Mouse (Mus musculus) adrenal gland, postnatal 10 days (tissue): ENCODE measurements at regions not wholly inside any gene's neighbourhood (a gene's known extent, or its start where the extent isn't known, plus 50 kb on each side); places are given as distances from the start of the nearest gene placed in this dataset.
A peak's percentile ranks its signal among the peaks of the same experiment; 100 is the strongest.
"Not testable (repeated sequence)": the region's sequence is repeated elsewhere in the genome, so short reads cannot be mapped to it uniquely, and the experiment has no call there.

Experiments
- DNase-seq: peaks from one replicate; pipeline ENCODE4 v3.0.0; 2021; ENCODE audit warnings: mixed read lengths

- DNase-seq = no peak
These were observed 1263.3 kb upstream of the Klhl29 start for GRCm38 (mm10) chr12:6638761-6639281.

- DNase-seq = no peak
These were observed 1262.4 kb upstream of the Klhl29 start for GRCm38 (mm10) chr12:6637771-6638305.

DNA sequence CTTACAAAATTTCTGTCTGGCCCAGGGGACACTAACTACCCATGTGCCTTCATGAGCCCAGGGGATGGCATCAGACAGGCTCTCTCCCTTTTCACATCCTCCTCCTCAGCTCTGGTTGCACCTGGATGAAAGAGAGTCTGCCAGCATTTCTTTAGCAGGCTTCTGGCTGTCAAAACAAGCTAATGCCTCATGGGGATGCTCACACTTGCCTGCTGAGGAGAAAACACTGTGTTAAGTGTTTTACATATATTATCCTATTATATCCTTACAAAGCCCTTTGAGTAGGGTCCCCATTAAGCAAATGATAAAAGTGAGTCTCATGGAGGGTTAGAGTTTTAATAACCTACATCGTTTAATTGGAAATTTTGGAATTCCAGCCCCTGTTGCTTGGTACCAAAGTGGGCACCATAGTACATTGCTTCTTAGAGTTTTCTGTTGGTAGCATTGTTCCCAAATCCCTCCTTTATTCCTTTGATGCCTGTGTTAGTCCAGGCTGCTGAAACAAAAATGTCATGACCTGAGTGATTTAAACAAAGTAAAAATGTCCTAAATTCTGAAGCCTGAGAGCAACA lies 1247.2 kb upstream of the Klhl29 start:
- no peak for DNase-seq

GRCm38 (mm10) chr12:6601111-6601510 lies 1225.6 kb upstream of the Klhl29 start:
- DNase-seq = peak; percentile 78

DNA sequence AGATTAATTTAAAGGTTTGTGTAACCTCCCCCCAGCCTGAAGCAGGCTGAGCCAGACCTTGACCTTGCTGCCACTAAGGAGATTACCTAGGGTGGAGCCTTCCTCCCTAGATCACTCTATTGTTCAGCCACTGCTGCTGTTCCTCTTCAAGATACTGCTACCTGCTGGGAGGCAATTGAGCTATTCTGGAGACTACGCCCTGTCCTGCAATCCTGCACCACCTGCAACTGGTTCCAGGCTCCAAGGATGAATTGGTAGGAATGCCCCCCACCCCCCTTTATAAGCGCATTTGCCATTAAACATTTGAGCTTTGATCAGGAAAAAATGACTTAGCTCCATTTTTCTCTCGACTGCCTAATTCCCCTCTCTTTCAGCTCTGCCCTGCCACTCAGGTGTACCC lies 1220.0 kb upstream of the Klhl29 start:
- DNase-seq = not testable (repeated sequence)

DNA sequence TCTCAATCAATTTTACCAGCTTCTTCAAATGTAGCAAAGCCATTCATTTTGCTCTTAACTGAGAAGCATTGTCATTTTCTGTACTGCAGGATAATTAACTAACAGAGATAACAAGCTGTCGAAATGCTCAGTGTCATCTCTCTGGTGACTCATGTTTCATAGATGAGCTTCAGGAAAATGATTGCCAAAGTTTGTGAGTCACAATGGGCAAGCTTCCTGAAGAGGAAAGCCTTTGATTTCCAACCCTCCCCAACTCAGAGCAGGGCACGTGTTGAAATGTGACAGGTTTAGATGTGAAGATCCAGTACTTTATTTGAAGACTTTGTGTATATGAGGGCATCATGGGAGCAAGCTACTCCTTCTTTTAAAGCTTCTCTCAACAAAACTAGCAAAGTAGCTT lies 1214.7 kb upstream of the Klhl29 start:
- DNase-seq = peak; percentile 37

GRCm38 (mm10) chr12:6588031-6588701 lies 1212.7 kb upstream of the Klhl29 start:
- peak; percentile 33 for DNase-seq

GRCm38 (mm10) chr12:6580195-6580594 lies 1204.7 kb upstream of the Klhl29 start:
- no peak for DNase-seq

GRCm38 (mm10) chr12:6576866-6577360 lies 1201.4 kb upstream of the Klhl29 start:
- DNase-seq = no peak
